Mouse (Mus musculus) urinary bladder, postnatal 36 days (tissue): Measurements from ENCODE around the gene Zfp128.
"Not testable (repeated sequence)": the region's sequence is repeated elsewhere in the genome, so short reads cannot be mapped to it uniquely, and the experiment has no call there.

Experiments
- DNase-seq, 2 experiments: peaks; one replicate each; pipeline ENCODE4 v3.0.0; 2022; ENCODE audit warnings: low spot score in 2 of 2, mixed read lengths in 1 of 2

Zfp128 gene

DNA sequence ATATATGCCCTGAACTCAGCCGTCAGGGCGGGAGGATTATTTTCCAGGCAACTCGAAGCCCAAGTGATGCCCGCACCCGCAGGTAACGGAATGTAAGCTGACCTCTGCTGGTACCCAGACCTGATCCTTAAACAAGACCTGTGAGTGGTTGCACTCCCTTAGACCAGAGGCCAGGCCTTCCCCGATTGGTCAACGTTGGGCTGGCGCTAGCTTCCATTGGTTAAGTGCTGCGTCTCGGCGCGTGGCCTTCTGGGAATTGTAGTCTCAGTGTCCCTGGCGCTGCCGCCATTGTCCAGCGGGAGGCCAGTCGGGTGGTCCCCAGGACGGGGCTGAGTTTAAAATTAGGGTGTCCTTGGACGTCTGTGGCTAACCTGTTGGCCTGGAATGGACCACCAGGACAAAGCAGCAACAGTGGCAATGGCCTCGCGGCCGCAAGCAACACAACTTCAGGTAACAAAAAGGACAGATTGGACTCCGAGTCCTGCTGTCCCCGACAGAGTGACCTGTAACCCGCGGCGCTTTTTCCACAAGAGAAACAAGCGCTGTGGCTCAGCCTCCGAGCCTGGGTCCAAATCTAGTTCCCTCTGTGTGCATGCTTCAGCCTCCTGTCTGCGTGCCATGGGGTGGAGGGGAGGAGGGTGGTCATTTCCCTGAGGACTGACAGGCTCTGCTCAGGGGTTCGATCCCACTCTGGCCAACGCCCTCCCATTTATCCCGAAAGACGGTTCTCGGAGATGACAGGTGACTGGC lies at the start of gene Zfp128:
Gene Zfp128 (plus strand): TSS at position 267 of the 750 bp plus-strand sequence.
- peak; percentile 89 to 94 for DNase-seq

DNA sequence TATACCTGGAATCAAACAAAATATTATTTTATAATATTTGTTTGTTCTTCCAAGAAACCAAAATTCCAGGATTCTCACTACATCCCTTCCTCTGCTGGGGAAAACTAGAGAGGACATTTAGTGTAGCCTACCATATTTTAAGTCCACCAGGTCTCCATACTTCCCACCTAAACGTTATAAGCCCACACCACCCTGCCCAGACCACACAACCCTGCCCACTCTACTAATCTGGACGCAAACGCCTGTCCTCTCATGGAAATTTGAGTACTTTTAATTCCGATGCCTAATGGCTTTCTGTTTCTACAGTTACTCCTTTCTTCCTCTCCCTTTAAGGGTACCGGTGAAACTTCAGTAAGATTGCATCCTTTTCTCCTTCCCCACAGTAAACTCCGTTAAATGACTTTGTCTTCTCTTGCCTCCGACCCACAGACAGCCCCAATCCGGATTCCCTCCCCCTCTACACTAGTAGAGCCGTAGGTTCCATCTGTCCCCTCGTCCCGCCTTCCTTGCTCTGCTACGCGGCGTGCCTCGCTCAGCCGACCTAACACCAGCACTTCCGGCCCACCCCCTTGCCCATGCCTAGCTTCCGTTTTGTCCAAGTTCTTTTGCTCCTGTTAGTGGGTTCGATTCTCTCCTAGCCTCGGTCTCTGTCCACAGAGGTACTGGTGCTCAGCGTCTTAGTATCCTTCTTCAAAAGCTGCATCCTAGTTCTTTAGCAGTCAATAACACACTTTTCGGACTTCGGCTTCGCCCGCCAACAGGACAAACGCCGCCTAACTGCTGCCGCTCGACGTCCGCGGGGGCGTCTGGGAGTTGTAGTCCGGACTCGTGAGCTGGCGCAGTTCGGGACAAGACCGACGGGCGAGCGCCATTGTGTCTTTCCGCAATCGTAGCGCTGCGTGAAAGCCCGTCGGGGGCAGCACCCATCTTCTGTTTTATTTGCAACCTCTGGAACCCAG lies 46.5 kb upstream of the Zfp128 start, which contains the start of gene Zfp110:
Gene Zfp110 (plus strand): TSS at position 600 of the 959 bp plus-strand sequence.
- peak; percentile 91 for DNase-seq

DNA sequence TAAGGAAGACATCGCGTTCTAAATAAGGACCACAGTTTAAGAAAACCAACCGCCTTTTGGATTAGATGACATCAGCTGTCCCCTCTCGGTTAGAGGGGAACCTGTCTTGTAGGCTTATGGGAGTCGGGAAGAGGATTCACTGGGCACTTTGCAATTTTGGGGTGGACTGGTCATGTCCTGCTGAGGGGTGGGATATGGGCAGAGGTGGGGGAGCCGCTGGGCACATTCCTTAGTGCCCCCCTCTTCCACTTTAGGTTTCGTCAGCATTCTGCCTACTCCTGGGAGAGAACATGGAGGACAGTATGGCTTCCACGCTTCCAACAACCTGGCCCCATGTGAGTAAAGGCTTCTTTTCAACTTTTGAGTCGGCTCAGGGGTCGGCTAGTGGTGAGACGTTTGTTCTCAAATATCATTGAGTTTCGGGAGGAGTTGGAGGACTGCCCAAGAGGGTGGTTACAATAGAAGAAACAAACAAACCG lies 45.7 kb upstream of the Zfp128 start:
- no peak for DNase-seq

DNA sequence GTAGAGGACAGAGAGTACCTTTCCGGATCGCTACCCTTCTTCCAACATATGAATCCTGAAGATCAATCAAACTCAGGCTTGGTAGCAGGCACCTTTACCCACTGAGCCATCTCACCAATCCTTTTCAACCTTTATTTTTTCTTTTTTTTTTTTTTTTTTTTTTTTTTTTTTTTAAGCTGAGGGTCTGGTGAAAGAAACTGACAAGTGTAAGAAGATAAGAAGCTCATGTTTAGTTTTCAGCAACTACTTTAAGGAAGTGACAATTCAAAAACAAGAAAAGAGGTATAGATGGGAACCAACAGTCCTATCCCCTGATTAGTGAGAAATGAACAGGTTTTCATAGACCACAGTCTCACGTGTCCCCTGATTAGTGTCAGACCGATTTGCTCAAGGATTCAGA lies 45.2 kb upstream of the Zfp128 start:
- DNase-seq = no peak

DNA sequence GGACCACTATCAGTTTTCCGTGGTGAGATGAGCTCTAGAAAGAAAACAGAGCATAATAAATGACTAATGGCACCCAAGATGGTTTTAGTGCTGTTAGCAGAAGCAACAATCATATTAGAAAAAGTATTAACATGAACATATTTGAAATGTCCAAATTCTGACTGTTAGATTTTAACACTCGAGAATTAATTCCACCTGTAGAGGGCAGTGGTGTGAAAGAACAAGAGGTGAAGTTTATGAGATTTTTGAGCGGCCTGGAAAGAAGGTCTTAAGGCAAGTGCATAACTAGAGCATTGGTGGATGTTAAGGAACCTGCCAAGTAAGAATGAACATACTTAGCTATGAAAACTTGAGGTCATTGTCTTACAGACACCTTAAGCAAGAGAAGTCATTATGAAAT lies 6.7 kb upstream of the Zfp128 start:
- DNase-seq = no peak

DNA sequence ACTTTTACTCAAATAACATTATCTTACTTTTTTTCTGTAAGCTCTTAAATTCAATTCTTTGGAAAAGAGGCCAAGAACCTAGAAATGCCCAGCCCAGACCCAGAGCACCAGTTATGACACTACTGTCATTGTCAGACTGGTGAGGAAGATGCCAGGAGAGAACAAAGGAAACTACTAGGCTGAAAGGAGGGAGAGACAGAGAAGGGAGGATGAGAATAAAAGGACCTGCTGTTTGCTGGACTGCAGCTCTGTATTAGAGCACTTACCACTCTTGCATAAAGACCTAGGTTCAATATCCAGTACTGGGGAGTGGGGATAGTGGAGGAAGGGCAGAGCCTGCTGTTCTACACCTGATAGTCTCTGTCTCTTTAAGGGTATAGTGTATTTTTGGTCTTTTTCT lies 941 bp upstream of the Zfp128 start:
- DNase-seq = no peak

DNA sequence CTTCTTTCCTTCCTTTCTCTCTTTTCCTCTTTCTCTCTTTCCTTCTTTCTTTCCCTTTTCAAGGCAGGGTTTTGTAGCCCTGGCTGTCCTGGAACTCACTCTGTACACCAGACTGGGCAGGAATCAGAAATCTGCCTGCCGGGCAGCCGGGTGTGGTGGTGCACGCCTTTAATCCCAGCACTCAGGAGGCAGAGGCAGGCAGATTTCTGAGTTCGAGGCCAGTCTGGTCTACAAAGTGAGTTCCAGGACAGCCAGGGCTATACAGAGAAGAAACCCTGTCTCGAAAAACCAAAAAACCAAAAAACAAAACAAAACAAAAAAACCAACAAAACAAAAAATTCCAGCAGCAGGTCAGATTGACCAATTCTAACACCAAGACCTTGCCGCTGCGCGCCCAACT lies 480 bp upstream of the Zfp128 start:
- DNase-seq = not testable (repeated sequence)

DNA sequence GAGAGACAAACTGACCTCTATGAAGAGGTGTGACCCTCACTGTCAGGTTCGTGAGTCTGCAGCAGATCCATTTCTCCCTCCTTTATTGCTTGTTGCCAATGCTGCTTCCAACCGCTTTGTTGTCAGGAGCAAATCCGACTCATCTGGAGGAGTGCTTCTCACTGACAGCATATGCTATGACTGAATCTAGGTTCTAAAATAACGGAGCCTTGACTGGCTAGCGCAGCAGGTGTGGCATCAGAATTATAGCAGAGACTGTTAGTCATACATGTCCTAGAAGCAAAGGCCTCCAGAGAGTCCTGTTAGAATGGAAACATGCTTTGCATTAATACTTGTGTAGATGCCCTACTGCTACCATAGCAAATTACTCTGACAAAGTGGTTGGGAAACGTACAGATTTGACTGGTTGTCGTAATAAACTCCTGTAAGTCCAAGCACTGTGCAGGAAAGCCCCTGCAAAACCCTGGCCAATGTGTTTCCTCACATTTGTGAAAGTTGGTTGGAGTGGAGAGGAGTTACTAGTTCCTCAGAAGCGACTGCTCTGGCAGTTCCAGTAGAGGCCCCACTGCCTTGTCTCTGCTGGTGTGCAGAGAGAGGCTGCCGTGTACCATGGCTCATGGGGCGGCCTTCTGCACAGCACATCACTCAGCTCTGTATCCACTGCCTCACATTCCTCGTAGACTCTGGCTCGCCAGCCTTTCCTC lies 5.7 kb downstream of the Zfp128 start:
- no peak for DNase-seq

DNA sequence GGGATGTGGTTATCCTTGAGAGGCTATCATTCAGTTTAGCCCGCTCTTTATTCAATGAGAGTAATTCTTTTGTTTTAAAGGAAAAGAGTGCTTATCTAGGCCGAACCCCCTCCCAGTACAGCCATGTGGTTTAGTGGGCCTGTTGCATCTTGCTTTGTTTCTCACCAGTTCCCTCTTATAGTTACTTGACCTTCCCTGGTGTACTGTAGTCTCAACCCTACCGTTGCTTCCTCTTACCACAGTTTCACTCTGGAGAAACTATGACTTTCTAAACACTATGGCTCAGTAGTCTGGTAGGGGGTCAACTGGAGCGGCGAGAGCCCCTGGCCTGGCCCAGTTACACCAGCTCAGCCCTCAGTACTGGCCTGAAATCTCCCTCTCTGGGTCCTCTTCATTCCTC lies 6.6 kb downstream of the Zfp128 start:
- no peak for DNase-seq

DNA sequence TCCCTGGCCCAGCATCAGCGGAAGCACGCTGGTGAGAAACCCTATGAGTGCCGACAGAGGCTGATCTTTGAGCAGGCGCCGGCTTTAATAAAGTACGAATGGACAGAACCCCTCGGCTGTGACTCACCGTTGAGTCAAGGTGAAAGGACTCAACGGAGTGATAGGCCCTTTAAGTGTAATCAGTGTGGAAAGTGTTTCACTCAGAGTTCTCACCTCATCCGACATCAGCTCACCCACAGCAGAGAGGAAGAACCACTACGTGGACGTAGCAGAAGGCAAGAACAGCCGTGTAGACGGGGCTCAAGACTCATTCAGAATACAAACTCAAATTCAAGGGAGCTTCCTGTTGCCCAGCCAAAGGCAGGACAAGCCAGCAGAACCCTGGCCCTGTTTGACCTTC lies 10.0 kb downstream of the Zfp128 start:
- DNase-seq = no peak

DNA sequence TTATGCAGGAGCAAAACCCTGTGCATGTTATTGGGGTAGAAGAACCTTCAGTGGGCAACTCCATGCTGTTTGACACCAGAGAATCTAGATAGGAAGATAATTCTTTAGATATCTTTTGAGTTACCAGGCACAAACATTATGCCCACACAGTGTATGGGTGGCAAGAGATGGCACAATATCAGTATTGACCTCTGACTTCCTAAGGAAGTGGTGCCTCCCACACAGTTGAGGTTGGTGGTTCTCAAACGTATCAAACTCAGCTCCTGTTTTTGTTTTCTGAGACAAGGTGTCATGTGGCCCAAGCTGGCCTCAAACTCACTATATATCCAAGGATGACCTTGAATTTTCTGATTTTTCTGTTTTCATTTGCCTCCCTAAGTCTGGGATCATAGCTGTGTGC lies 10.4 kb downstream of the Zfp128 start:
- no peak for DNase-seq

DNA sequence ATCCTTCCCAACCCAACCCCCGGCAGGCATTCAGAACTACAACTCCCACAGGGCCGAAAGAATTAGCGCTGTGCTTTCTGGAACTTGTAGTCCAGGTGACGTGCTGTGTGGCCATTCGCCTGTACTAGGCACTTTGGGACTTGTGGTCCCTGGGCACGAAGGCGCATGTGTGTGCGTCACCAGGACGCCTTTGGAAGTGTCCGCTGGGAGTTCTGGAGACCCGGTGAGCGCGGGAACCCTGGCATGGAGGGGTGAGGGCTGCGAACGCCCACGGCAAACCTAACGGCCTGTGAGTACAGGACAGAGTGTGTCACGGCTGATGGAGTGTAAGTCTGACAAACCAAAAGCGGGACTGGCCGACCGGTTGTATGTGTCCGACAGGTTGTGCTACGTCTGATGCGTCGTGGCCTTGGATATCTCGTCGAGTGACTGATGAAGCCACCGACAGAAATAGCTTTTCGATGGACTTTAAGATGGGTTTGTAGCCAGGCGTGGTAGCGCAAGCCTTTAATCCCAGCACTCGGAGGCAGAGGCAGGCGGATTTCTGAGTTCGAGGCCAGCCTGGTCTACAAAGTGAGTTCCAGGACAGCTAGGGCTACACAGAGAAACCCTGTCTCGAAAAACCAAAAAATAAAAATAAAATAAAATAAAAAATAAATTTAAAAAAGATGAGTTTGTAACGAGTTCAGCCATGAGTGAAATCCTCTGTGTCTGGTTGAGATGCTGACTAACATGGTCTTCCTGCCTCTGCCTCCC lies 16.9 kb downstream of the Zfp128 start, which contains the start of gene Zscan22:
Gene Zscan22 (plus strand): TSS at position 161 of the 756 bp plus-strand sequence.
- peak; percentile 88 to 92 for DNase-seq

DNA sequence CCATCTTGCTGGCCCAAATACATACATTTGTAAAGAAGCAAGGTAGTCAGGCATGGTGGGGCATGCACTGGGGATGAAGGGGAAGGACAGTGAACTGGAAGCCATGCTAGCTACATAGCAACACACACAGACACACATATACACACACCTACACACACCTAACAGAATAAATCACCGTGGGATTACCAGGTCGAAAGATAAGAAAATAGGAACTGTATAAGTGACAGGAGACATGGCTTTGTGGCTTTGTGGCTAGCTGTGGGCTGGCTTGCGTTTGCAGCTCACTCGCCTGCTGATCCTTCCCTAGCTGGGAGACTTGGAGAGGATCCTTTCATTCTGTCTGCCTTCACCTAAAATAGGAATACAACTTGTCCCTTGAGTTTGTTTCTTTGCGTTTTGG lies 20.5 kb downstream of the Zfp128 start:
- DNase-seq = no peak

DNA sequence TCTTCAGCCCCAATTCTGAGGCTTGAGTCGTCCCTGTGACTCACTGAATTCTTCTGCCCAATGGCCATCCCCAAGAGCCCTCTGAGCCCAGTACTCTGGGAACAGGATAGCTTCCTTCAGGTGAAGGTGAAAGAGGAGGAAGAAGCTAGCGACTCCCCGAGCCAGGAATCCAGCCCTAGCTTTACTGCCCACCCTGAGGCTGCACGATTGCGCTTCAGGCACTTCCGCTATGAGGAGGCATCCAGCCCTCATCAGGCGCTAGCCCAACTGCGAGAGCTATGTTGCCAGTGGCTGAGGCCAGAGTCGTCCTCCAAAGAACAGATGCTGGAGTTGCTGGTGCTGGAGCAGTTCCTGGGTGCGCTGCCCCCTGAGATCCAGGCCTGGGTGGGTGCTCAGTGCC lies 22.6 kb downstream of the Zfp128 start:
- no peak for DNase-seq

DNA sequence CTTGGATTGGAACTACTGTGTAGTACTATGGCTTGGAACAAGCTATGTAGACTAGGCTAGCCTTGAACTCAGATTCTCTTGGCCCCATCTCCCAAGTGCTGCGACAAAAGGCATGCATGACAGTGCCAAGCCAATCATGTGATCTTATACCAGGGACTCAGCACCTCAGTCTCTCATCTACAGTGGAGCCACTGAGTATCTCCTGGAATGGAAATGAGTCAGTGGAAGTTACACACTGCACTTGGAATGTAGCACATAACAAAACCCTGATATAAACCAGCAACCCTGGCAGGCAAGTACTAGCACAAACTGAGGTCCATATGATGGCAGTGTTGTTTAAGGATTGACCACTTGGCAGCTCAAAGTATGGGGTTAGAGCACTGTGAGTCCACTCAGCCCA lies 24.2 kb downstream of the Zfp128 start:
- no peak for DNase-seq

DNA sequence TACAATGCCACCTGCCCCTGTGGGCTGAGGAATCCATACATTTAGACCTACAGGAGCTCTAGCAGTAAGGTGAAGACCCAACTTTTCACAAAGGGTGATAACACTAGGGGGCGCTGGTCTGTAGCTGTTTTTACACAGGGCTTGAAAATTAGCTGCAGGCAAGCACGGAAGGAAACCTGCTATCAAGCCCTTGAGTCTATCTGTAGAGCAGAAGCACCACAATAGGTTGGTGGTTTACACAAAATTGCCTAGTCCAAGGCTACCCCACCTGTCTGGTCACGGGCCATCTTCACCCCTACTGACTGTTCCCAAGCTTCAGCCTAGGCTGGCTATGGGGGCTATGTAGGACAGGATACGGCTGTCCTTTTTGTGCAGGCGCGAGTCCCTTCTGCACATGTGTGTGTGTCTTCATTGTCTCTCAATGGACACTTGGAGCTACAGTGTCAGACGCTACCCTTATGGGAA lies 28.6 kb downstream of the Zfp128 start:
- DNase-seq = peak; percentile 62 to 71

DNA sequence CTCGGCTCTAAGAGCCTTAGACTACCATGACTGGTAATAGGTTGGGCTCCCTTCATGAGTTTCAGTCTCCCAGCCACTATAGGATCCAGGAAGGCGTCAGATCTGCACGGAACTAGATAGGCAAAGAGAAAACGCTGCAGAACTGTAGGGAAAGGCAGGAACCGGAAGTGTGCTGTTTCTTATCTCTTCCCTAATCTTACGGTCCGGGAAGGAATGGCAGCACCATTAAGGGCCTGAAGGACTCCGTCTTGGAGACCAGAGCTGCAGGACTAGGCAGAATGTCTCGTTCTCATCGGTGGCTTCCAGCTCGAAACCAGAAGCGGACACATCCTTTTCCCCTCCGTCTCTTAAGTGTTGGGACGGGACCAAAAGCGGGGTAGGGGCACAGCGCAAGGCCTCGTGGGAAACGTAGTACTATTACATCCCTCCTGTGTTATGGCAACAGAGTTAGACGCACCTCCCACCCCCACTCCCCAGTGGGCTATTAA lies 29.2 kb downstream of the Zfp128 start:
- DNase-seq = peak; percentile 57 to 65

DNA sequence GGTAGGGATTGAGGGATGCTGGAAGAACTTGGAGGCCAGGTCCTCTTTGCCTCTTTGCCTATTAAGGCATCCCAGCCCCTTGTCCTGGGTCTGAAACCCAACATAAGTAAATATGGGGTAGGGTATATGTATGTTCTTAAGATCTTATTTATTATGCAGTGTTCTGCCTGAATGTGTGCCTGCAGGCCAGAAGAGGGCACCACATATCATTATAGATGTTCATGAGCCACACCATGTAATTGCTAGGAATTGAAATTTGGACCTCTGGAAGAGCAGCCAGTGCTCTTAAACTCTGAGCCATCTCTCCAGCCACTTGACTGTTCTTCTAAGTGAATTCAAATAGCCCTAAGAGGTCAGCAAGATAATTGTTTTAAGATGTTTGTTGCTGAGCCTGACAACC lies 32.6 kb downstream of the Zfp128 start:
- no peak for DNase-seq

DNA sequence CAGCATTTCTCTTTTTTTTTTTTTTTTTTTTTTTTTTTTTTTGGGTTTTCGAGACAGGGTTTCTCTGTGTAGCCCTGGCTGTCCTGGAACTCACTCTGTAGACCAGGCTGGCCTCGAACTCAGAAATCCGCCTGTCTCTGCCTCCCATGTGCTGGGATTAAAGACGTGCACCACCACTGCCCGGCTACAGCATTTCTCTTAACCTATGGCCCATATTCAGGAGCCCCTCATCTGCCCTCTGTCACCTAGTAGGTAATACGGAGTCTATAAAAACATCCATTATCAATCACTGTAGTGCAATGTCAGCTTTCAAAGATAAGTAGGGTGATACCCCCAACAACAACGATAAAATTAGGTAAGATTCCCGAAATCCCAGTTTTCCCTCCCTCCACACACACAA lies 39.5 kb downstream of the Zfp128 start:
- DNase-seq = not testable (repeated sequence)

DNA sequence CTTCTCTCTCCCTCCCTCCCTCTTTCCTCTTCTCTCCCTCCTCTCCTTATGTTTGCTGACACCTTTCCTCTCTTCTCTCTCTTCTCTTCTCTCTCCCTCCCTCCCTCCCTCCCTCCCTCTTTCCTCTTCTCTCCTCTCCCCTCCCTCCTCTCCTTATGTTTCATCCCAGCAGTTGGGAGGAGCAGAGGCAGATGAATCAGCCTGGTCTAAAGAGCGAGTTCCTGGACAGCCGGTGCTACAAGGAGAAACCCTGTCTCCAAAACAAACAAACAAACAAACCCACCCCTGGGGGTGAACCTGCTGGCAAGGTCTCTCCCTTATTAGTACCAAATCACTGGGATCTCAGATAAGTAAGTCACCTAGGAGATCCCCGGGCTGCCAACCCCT lies 40.3 kb downstream of the Zfp128 start:
- DNase-seq = no peak
